Mouse (Mus musculus) erythroblast, embryonic 14.5 days (primary cell): Measurements from ENCODE around the gene Rnf31. TPM values are rescaled to one million over a fixed set of nuclear protein-coding genes. Genes with fewer than 3 reads are reported as not detected.

Experiments used
- H3K27me3 ChIP-seq: 2 replicates; pipeline ENCODE4 v1.6.1; 2012; ENCODE audit warnings: inconsistent platforms; ENCODE audit not compliant: control insufficient read depth
- H3K36me3 ChIP-seq: 2 replicates; pipeline ENCODE4 v1.6.1; 2012; ENCODE audit warnings: mild to moderate bottlenecking, inconsistent platforms; ENCODE audit not compliant: control insufficient read depth
- H3K4me1 ChIP-seq: 2 replicates; pipeline ENCODE4 v1.6.1; 2012; ENCODE audit warnings: inconsistent platforms; ENCODE audit not compliant: control insufficient read depth
- H3K4me3 ChIP-seq: replicated peaks from 2 replicates; pipeline ENCODE3; 2012; ENCODE audit warnings: moderate library complexity, mild to moderate bottlenecking, inconsistent platforms
- H3K9me3 ChIP-seq: 2 replicates; pipeline ENCODE4 v1.6.1; 2012; ENCODE audit warnings: low read length, inconsistent platforms, mixed read lengths; ENCODE audit not compliant: control insufficient read depth
- GATA1 ChIP-seq: IDR thresholded peaks from 2 replicates; pipeline ENCODE4 v1.6.1; 2012; ENCODE audit warnings: low read length, inconsistent platforms, mixed read lengths
- TAL1 ChIP-seq: IDR thresholded peaks from 3 replicates; pipeline ENCODE4 v1.6.1; 2012; ENCODE audit warnings: low read length, inconsistent platforms, mixed read lengths
- polyA plus RNA-seq: library from polyadenylated mRNA; stranded (reverse); fragments of >175 nt; gene quantifications from 2 replicates; pipeline ENCODE4 v1.2.3, GENCODE M21; 2012

Rnf31 gene
- polyA plus RNA-seq, 1 experiment = 0.86 TPM

DNA sequence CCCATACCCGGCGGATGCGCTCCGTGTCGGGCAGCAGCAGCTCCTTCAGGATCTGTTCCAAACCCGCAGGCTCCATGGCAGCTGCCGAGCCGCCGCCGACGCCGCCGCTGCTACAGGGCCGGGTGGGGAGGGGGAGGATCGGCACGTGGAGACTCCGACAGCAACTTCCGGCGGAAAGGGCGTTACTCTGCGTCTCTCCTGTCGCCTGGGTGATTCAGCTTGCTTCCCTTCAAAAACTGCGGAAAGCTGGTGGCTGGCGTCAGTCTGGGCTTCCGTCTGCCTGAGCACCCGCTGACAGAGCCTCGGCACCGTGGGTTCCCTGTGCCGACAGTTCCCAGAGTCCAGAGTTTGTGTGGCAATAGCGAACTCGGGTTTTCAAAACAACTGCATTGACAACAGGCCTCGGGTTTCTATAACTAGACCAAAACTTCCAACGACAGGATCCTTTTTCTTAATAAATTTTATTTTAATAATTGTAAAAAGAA lies 44.1 kb downstream of the Rnf31 start, which contains the start of gene Ipo4:
Ipo4 (minus strand) TSS at position 435 of the 485 bp plus-strand sequence.
- Histone ChIP-seq H3K27me3 (no peaks in the 10 kb centered on the region), H3K4me3 (peak within 1 kb of the TSS; percentile 71), H3K36me3 (peaks cover 96% of the 10 kb centered on the region), H3K9me3 (no peaks in the 10 kb centered on the region), H3K4me1 (peaks cover 39% of the 10 kb centered on the region)
- TF ChIP-seq TAL1 = no peak
- TF ChIP-seq GATA1 = no peak

DNA sequence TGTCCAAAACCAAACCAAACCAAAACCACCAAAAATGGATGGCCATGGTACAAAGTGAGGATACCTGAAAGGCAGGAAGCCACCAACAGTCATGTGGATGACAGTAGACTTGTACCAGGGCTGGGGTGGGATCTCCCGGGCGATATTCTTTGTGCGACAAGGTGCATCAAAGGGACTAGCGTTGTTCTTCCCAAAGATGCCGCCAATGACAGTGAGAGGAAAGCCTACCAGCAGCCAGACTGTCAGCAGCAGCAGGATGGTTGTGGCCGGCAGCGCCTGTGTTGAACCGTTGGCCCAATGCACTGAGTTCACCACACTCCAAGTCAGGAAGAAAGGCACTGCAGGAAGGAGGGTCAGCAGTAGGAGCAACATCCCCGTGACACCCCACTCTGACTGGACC lies 46.3 kb downstream of the Rnf31 start, which contains the start of gene Gm49378:
Gm49378 (minus strand) TSS at position 101 of the 400 bp plus-strand sequence.
- Histone ChIP-seq H3K4me3 (no peak within 1 kb of the TSS), H3K9me3 (no peaks in the 10 kb centered on the region), H3K27me3 (no peaks in the 10 kb centered on the region), H3K4me1 (peaks cover 60% of the 10 kb centered on the region), H3K36me3 (peaks cover 90% of the 10 kb centered on the region)
- TF ChIP-seq GATA1 (no peak), TAL1 (no peak)

- Histone ChIP-seq H3K27me3 (no peaks in the 10 kb centered on the region), H3K4me3 (no peak overlapping the region), H3K36me3 (peaks cover 72% of the 10 kb centered on the region), H3K9me3 (no peaks in the 10 kb centered on the region), H3K4me1 (peaks cover 59% of the 10 kb centered on the region)
- TF ChIP-seq TAL1 (no peak), GATA1 (no peak)
These were observed 49.3 kb downstream of the Rnf31 start for GRCm38 (mm10) chr14:55640816-55641215.

DNA sequence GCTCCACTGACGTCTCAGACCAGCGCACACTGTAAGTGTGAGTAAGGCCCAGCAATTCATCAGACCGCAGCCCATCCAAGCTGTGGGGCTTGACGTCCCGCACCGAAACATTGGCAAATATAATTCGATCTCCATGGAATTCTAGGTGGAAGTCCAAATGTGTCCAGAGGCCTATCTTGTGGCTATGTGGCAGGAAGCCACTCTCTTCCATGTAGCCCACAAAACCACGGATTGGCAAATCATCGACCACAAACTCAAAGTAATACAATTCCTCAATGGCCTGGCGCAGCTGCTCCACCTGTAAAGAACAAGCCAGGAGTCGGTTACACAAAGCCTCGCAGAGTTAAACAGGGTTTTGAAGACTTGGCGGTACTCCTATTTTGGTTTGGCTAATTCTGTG lies 49.8 kb downstream of the Rnf31 start:
- TF ChIP-seq GATA1 (no peak), TAL1 (no peak)
- Histone ChIP-seq H3K27me3 (no peaks in the 10 kb centered on the region), H3K36me3 (peaks cover 72% of the 10 kb centered on the region), H3K9me3 (no peaks in the 10 kb centered on the region), H3K4me1 (peaks cover 60% of the 10 kb centered on the region), H3K4me3 (no peak overlapping the region)

DNA sequence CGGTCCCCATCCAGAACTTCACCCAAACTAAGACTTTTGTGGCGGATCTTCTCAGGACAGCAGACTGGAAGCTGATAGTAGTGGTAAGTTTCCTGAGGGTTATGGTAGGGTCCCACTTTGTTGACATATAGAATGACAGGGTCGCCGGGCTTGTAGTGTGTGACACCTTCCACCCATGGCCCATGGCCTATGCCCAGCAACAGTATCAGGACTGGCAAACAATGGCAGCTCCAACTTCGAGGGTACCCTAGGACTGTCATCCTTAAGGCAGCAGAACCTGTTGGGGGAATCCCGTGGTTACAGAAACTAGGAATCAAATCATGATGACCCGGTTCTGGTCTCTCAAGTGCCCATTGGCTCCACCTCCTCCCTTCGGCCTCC lies 51.2 kb downstream of the Rnf31 start:
- Histone ChIP-seq H3K27me3 (no peaks in the 10 kb centered on the region), H3K4me1 (peaks cover 67% of the 10 kb centered on the region), H3K9me3 (no peaks in the 10 kb centered on the region), H3K4me3 (peak overlapping the region; percentile 74), H3K36me3 (peaks cover 71% of the 10 kb centered on the region)
- no peak for TF ChIP-seq GATA1
- no peak for TF ChIP-seq TAL1

DNA sequence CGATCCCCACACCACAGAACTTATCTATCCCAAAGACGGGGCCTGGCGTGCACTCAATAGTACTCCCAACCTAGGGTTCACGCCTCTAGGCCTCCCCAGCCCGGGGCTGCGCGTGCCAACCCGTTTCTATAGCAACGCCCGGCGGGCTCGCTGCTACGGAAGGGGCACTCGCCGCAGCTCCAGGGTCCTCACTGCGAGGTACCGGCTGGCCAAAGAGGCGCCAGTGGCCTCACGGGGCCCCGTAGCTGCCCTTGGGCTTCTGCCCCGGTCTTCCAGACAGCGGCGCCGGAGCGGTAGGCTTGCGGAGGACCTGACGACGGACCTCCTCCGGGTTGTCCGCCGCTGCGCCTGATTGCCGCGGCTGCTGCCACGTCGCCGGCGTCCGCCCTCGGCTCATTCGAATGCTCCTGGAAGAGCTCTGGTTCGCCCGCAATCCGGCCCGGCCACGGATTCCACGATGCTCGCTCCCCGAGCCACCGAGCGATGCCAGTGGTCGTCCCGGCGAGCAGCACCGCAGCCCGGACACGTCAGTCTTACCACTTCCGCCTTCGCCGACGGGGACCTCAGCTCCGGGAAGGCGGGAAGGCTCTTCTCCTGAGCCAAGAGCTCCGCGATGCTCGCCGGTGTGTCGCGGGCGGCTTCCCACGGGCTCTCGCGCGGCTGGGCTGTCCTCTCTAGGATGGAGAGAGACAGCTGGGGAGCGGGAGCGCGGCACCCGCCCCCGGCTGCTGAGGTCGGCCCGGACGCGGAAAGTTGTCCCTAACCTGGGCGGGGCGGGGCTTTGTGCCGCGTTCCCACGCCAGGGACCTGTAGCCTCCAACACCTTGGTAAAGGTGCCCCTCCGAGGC lies 51.8 kb downstream of the Rnf31 start, which contains the start of gene Tm9sf1:
Tm9sf1 (minus strand) TSS at position 747 of the 848 bp plus-strand sequence.
- no peaks in the 10 kb centered on the region for H3K27me3 ChIP-seq
- peaks cover 65% of the 10 kb centered on the region for H3K4me1 ChIP-seq
- H3K9me3 ChIP-seq = no peaks in the 10 kb centered on the region
- H3K36me3 ChIP-seq = peaks cover 65% of the 10 kb centered on the region
- no peak for TF ChIP-seq GATA1
- no peak for TF ChIP-seq TAL1
- peak within 1 kb of the TSS; percentile 74 for H3K4me3 ChIP-seq

DNA sequence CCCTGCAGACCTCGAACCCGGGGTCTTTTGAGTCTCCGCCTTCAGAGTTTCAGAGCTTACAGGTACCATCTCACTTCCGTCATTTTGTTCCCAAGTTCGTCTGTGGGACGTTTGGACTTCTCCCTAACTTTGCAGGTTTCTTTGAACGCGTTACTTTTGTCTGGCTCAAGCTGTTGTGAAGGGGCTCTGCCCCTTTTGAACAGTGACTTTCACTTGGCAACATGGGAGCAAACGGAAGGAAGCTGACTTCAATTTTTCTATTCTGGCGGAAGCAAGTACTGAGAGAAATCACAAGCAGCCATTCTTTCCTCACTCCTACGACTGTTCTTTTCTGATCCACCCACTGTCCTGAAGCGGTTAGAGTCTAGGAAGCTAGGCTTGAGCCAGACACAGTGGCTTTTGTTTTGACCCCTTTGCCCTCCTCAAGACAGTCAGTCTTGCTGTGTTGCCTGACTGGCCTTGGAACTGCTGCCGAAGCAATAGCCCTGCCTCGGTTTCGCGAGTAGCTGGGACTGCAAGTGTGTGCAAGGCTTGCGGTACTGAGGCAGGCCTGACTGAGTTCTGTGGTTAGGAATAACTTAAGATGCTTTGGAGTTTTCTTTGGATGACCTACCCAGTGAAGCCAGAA lies 52.9 kb downstream of the Rnf31 start:
- Histone ChIP-seq H3K4me1 (peaks cover 60% of the 10 kb centered on the region), H3K4me3 (peak overlapping the region; percentile 74), H3K36me3 (peaks cover 54% of the 10 kb centered on the region), H3K9me3 (no peaks in the 10 kb centered on the region), H3K27me3 (no peaks in the 10 kb centered on the region)
- TF ChIP-seq TAL1 (no peak), GATA1 (no peak)

DNA sequence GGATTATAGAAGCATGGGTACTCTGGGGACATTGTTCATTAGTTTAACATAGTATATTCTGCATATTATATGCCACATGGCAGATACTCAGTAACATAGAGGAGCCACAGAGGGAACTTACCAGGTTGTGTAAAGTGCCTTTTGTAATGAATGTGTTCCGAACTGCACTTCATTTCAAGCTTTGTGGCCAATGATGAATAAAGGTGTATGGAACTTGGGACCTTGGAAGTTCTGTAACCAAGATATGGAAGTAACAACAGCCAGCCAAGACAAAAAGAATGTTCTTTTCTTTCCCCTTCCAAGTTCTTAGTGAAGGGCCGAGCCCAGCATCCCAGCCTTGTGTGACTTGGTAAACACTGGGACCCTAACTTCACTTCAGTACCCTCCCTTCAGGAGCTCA lies 58.4 kb downstream of the Rnf31 start, which contains the start of gene Tssk4:
Tssk4 (plus strand) TSS at position 301 of the 400 bp plus-strand sequence.
- peaks cover 21% of the 10 kb centered on the region for H3K36me3 ChIP-seq
- peaks cover 21% of the 10 kb centered on the region for H3K4me1 ChIP-seq
- H3K4me3 ChIP-seq = no peak within 1 kb of the TSS
- peaks cover 3% of the 10 kb centered on the region; the same call in 1 of the 2 replicates for H3K27me3 ChIP-seq
- no peaks in the 10 kb centered on the region for H3K9me3 ChIP-seq
- TF ChIP-seq GATA1 (no peak), TAL1 (no peak)

GRCm38 (mm10) chr14:55651528-55651927 lies 60.0 kb downstream of the Rnf31 start:
- H3K9me3 ChIP-seq = no peaks in the 10 kb centered on the region
- H3K4me1 ChIP-seq = peaks cover 8% of the 10 kb centered on the region; the same call in 1 of the 2 replicates
- H3K27me3 ChIP-seq = peaks cover 3% of the 10 kb centered on the region; the same call in 1 of the 2 replicates
- H3K4me3 ChIP-seq = no peak overlapping the region
- TF ChIP-seq TAL1 = no peak
- H3K36me3 ChIP-seq = peaks cover 10% of the 10 kb centered on the region

Other genes starting within 250 kb of the Rnf31 start
- gene Dhrs4, start 113.0 kb upstream of the Rnf31 start, polyA plus RNA-seq = 9.0 and 11.6 TPM in 2 replicates
- gene Carmil3, start 101.1 kb upstream of the Rnf31 start, polyA plus RNA-seq = 0.03 TPM in 1 of 2 replicates, not detected in the other
- gene Cpne6, start 81.3 kb upstream of the Rnf31 start, polyA plus RNA-seq = not detected in 2 replicates
- gene Nrl, start 66.7 kb upstream of the Rnf31 start, polyA plus RNA-seq = 0.01 TPM in 1 of 2 replicates, not detected in the other
- 6.1 and 9.3 TPM in 2 replicates for gene Pck2, start 51.4 kb upstream of the Rnf31 start, polyA plus RNA-seq
- gene Dcaf11, start 31.7 kb upstream of the Rnf31 start, polyA plus RNA-seq = 3.5 and 4.3 TPM in 2 replicates
- not detected in 2 replicates for gene A730061H03Rik, start 31.3 kb upstream of the Rnf31 start, polyA plus RNA-seq
- not detected in 2 replicates for gene Fitm1, start 16.1 kb upstream of the Rnf31 start, polyA plus RNA-seq
- 3.2 and 4.3 TPM in 2 replicates for gene Psme1, start 13.6 kb upstream of the Rnf31 start, polyA plus RNA-seq
- gene Emc9, start 6.4 kb upstream of the Rnf31 start, polyA plus RNA-seq = 3.5 and 3.8 TPM in 2 replicates
- gene Psme2, start 595 bp upstream of the Rnf31 start, polyA plus RNA-seq = 4.4 and 7.0 TPM in 2 replicates
- 3.3 and 4.8 TPM in 2 replicates for gene Irf9, start 11.9 kb downstream of the Rnf31 start, polyA plus RNA-seq
- 0.14 and 0.15 TPM in 2 replicates for gene Rec8, start 26.3 kb downstream of the Rnf31 start, polyA plus RNA-seq
- gene Ipo4, start 44.2 kb downstream of the Rnf31 start, polyA plus RNA-seq = 2.2 and 2.9 TPM in 2 replicates
- gene Gm49378, start 46.2 kb downstream of the Rnf31 start, polyA plus RNA-seq = 0.01 and 0.44 TPM in 2 replicates
- 1.1 and 1.7 TPM in 2 replicates for gene Tm9sf1, start 52.1 kb downstream of the Rnf31 start, polyA plus RNA-seq
- 0.05 TPM in 1 of 2 replicates, not detected in the other for gene Tssk4, start 58.5 kb downstream of the Rnf31 start, polyA plus RNA-seq
- 1.0 and 1.4 TPM in 2 replicates for gene Mdp1, start 68.8 kb downstream of the Rnf31 start, polyA plus RNA-seq
- 1.9 and 2.5 TPM in 2 replicates for gene Gmpr2, start 80.2 kb downstream of the Rnf31 start, polyA plus RNA-seq
- 6.8 and 9.0 TPM in 2 replicates for gene Nedd8, start 80.4 kb downstream of the Rnf31 start, polyA plus RNA-seq
- gene Tinf2, start 90.1 kb downstream of the Rnf31 start, polyA plus RNA-seq = 3.6 and 4.0 TPM in 2 replicates
- gene Tgm1, start 122.2 kb downstream of the Rnf31 start, polyA plus RNA-seq = 0.03 and 0.05 TPM in 2 replicates
- gene Rabggta, start 130.6 kb downstream of the Rnf31 start, polyA plus RNA-seq = 0.28 and 0.46 TPM in 2 replicates
- 0.64 TPM in 1 of 2 replicates, not detected in the other for gene Dhrs1, start 154.0 kb downstream of the Rnf31 start, polyA plus RNA-seq
- 1.1 and 1.5 TPM in 2 replicates for gene Nop9, start 154.0 kb downstream of the Rnf31 start, polyA plus RNA-seq
- gene Cideb, start 166.8 kb downstream of the Rnf31 start, polyA plus RNA-seq = 0.08 and 0.22 TPM in 2 replicates
- gene Ltb4r2, start 169.7 kb downstream of the Rnf31 start, polyA plus RNA-seq = not detected in 2 replicates
- gene Ltb4r1, start 174.3 kb downstream of the Rnf31 start, polyA plus RNA-seq = 0.08 and 0.13 TPM in 2 replicates
- gene Adcy4, start 192.4 kb downstream of the Rnf31 start, polyA plus RNA-seq = 0.02 TPM in 1 of 2 replicates, not detected in the other
- 0.47 and 0.58 TPM in 2 replicates for gene Ripk3, start 197.2 kb downstream of the Rnf31 start, polyA plus RNA-seq
- not detected in 2 replicates for gene Nfatc4, start 231.4 kb downstream of the Rnf31 start, polyA plus RNA-seq